Mouse (Mus musculus): ENCODE measurements at regions not wholly inside any gene's neighbourhood (a gene's known extent, or its start where the extent isn't known, plus 50 kb on each side); places are given as distances from the start of the nearest gene placed in this dataset.

DNA sequence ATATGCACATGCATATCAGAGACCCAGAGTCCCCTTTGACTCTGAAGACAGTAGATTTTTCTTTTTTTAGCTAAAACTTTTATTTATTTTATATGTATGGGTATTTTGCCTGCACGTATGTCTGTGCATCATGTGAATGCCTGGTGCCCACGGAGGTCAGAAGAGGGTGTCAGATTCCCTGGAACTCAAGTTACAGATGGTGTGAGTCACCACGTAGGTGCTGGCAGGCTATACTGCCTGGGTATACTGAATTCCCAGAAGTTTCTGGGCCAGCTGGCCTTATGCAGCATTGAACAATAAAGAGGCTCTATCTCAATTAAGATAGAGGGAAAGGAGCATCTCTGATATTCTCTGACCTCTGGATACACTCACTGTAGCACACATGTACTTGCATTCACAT, 97.6 kb downstream of the Pdgfra start:
- TF ChIP-seq POLR2A (IDR thresholded peaks at IDR 0.05; ENCODE audit: borderline replicate concordance, low read depth, low read length): no peak
- no peak for TF ChIP-seq CTCF (IDR thresholded peaks at IDR 0.05; ENCODE audit: low read depth, low read length)

Measured in bone marrow macrophage, adult 2 months (primary cell).